Mouse (Mus musculus) forebrain, embryonic 16.5 days (tissue): ENCODE measurements around the gene Sned1. TPM values are rescaled to one million over a fixed set of nuclear protein-coding genes. Genes with fewer than 3 reads are reported as not detected.
"Not testable (repeated sequence)": the region's sequence is repeated elsewhere in the genome, so short reads cannot be mapped to it uniquely, and the experiment has no call there.

ENCODE experiments used
- ATAC-seq: fragments of 200-750 bp; cut with Nextera tagmentation; 2 replicates; pipeline ENCODE4 v1.8.0; 2017; ENCODE audit warnings: mild to moderate bottlenecking, moderate library complexity
- H3K27ac ChIP-seq: fragments of 300-500 bp; sonication (generic); 2 replicates; pipeline ENCODE4 v1.5.1; 2014; ENCODE audit warnings: low read length, control low read depth
- H3K27me3 ChIP-seq: fragments of 300-500 bp; sonication (generic); replicated peaks from 2 replicates; pipeline ENCODE4 v1.6.1; 2014; ENCODE audit warnings: low read length; ENCODE audit not compliant: control insufficient read depth, insufficient read depth
- H3K36me3 ChIP-seq: fragments of 300-500 bp; sonication (generic); 2 replicates; pipeline ENCODE4 v1.6.1; 2014; ENCODE audit not compliant: control insufficient read depth, insufficient read depth
- H3K4me1 ChIP-seq: fragments of 300-500 bp; sonication (generic); replicated peaks from 2 replicates; pipeline ENCODE4 v1.6.1; 2014; ENCODE audit warnings: low read length; ENCODE audit not compliant: control insufficient read depth, insufficient read depth
- H3K4me2 ChIP-seq: fragments of 300-500 bp; sonication (generic); 2 replicates; pipeline ENCODE4 v1.6.1; 2014; ENCODE audit warnings: mild to moderate bottlenecking, low read length, control low read depth
- H3K4me3 ChIP-seq: fragments of 300-500 bp; sonication (generic); replicated peaks from 2 replicates; pipeline ENCODE4 v1.5.1; 2014; ENCODE audit warnings: mild to moderate bottlenecking, low read length, control low read depth
- H3K9ac ChIP-seq: fragments of 300-500 bp; sonication (generic); replicated peaks from 2 replicates; pipeline ENCODE4 v1.6.1; 2014; ENCODE audit warnings: low read depth, low read length, control low read depth
- H3K9me3 ChIP-seq: fragments of 300-500 bp; sonication (generic); 2 replicates; pipeline ENCODE4 v1.6.1; 2016; ENCODE audit warnings: low read length; ENCODE audit not compliant: control insufficient read depth
- WGBS: fragments of 180-500 bp; shearing (Covaris S2); extraction: QIAGEN DNeasy Blood & Tissue Kit; methylation state at CpG from one replicate; pipeline ENCODE4 v1.1.7; 2014; 5-methylcytosine and 5-hydroxymethylcytosine counted together
- polyA plus RNA-seq: library from polyadenylated mRNA; unstranded; fragments of >200 nt; fragmentation: Nextera tagmentation; extraction: Ambion mirVana; gene quantifications from 2 replicates; pipeline ENCODE4 v1.2.1, GENCODE M21; 2015

Gene Sned1
- polyA plus RNA-seq, result 4.2 and 5.5 TPM in 2 replicates

- H3K4me3 ChIP-seq, result peak within 1 kb of the TSS; percentile 55
- peak within 1 kb of the TSS; percentile 65 for H3K9ac ChIP-seq
- H3K9me3 ChIP-seq, result no peaks in the 10 kb centered on the region
- no peaks in the 10 kb centered on the region for H3K36me3 ChIP-seq
- peaks cover 15% of the 10 kb centered on the region for H3K4me1 ChIP-seq
- peak; percentile 84 for ATAC-seq
- H3K27me3 ChIP-seq, result peaks cover 16% of the 10 kb centered on the region; the same call in 1 of the 2 replicates
- H3K4me2 ChIP-seq, result peak within 1 kb of the TSS; percentile 100
- WGBS, result under 1% methylated on average over 95 of the region's 100 CpGs
- H3K27ac ChIP-seq, result no peak within 1 kb of the TSS
These were observed at the start of gene Sned1 for GRCm38 (mm10) chr1:93235576-93236544. Gene Sned1, plus strand, starts transcription at chr1:93235841.

DNA sequence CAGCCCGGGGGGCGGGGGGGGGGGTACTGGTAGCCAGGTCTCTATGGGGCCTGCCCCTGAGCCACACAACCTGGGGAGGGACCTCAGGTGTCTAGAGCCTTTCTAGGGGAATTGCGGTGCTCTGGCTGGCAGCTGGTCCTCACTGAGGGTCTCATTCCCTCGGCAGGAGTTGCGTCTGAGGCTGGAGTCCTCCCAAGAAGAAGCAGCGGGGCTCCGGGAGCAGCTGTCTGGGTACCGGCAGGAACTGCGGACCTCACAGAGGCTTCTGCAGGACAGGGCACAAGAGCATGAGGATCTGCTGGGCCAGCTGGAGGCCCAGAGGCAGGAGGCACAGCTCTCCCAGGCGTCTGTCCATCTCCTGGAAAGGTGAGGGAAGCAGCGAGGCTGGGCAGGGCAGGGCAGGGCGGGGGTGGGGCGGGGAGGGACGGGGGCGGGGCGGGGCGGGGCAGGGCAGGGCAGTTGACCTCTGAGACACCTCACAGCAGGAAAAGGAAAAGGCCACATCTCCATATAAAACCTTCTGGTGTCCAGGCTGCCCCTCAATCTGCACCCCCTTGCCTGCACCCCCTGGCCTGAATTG lies 44.8 kb upstream of the Sned1 start:
- H3K9ac ChIP-seq, result no peak overlapping the region
- no peak overlapping the region for H3K4me2 ChIP-seq
- H3K27me3 ChIP-seq, result no peaks in the 10 kb centered on the region
- no peak overlapping the region for H3K27ac ChIP-seq
- H3K4me1 ChIP-seq, result no peaks in the 10 kb centered on the region
- H3K4me3 ChIP-seq, result no peak overlapping the region
- 7% methylated on average over 10 of the region's 17 CpGs for WGBS
- ATAC-seq, result no peak
- no peaks in the 10 kb centered on the region for H3K9me3 ChIP-seq
- H3K36me3 ChIP-seq, result no peaks in the 10 kb centered on the region

GRCm38 (mm10) chr1:93194961-93195360 lies 40.7 kb upstream of the Sned1 start:
- no peaks in the 10 kb centered on the region for H3K27me3 ChIP-seq
- no peak overlapping the region for H3K9ac ChIP-seq
- no peaks in the 10 kb centered on the region for H3K4me1 ChIP-seq
- WGBS, result 89% methylated on average over 3 of the region's 3 CpGs
- H3K4me2 ChIP-seq, result no peak overlapping the region
- no peaks in the 10 kb centered on the region for H3K36me3 ChIP-seq
- no peak for ATAC-seq
- H3K9me3 ChIP-seq, result 0 out of 2 replicates have a peak, but pooled peaks cover 2% of the 10 kb centered on the region
- H3K4me3 ChIP-seq, result no peak overlapping the region
- no peak overlapping the region for H3K27ac ChIP-seq

DNA sequence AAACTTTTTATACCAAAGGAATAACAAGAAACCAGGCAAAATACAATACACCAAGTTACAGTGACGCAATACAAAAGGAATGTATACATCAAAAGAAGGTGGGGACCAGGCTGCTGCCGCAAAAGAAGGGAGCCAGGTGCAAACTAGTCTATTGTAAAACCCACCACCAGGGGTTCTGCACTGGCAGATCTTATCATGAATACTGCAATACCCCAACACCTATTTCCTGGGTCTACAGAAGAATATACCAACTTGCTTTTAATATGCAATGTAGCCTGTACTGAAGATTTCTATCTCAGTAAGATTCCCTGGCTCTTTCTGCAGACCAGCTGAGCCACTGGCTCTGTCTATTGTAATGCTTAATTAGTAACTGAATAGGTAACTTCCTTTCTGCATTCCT lies 38.2 kb upstream of the Sned1 start:
- not testable (repeated sequence) for H3K4me2 ChIP-seq, H3K36me3 ChIP-seq, H3K4me3 ChIP-seq, H3K9me3 ChIP-seq, H3K27me3 ChIP-seq, H3K9ac ChIP-seq, H3K4me1 ChIP-seq, H3K27ac ChIP-seq, ATAC-seq
- 95% methylated on average over 2 of the region's 2 CpGs for WGBS

DNA sequence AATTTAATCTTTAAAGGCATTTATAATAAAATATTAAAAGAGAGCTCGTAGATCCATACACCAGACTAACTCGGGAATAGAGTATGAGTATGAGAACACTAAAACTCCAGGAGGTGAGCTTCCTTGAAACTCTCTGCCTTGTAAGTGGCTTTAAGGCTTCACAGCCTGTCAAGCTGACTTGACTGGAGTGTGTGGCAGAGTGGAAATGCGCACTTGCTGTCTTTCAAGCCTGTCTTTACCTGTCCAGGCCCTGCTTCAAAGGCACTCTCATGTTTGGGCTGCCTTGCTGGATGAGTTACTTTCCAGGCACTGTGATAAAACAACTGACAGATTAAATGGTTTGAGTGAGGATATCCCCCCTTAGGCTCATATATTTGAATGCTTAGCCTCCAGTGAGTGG lies 37.7 kb upstream of the Sned1 start:
- no peaks in the 10 kb centered on the region for H3K36me3 ChIP-seq
- H3K4me1 ChIP-seq, result no peaks in the 10 kb centered on the region
- H3K9ac ChIP-seq, result no peak overlapping the region
- no peak for ATAC-seq
- H3K4me3 ChIP-seq, result no peak overlapping the region
- 86% methylated on average over 3 of the region's 3 CpGs for WGBS
- no peak overlapping the region for H3K4me2 ChIP-seq
- 0 out of 2 replicates have a peak, but pooled peaks cover 2% of the 10 kb centered on the region for H3K9me3 ChIP-seq
- H3K27me3 ChIP-seq, result no peaks in the 10 kb centered on the region
- no peak overlapping the region for H3K27ac ChIP-seq

DNA sequence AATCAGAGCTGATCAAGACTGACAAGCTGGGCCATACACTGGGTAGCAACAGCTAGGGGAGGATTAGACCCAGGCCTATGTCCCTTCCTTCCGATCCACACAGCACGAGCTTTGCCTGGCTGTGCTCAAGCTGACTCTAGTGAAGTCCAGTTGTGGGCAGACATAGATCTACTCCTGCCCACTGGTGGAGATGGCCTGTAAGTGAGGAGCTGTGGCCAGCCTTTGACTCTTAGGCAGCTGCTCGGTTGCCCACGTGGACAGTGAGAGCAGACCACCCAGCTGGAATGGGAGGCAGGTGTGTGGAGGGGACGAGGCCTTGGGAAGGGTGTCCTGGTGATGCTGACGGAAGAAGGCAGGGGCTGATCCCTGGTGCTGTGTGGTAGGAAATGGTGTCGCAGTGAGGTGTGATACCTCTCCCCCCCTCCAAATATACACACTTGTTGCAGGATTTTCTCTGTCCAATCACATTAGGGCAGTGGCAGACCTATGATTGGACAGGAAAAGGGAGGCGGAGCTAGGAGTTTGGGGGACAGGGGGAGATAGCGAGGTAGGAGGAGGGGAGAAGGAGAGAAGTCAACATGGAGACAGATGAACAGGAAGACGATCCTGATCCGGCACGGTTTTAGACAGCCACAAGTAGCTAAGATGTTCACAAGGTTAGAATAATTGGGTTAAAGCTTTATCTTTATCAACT lies 29.2 kb upstream of the Sned1 start:
- no peaks in the 10 kb centered on the region for H3K27me3 ChIP-seq
- no peak overlapping the region for H3K27ac ChIP-seq
- no peak overlapping the region for H3K9ac ChIP-seq
- 57% methylated on average over 12 of the region's 12 CpGs for WGBS
- no peak overlapping the region for H3K4me2 ChIP-seq
- no peak overlapping the region for H3K4me3 ChIP-seq
- H3K36me3 ChIP-seq, result no peaks in the 10 kb centered on the region
- ATAC-seq, result no peak
- H3K9me3 ChIP-seq, result no peaks in the 10 kb centered on the region
- peaks cover 12% of the 10 kb centered on the region for H3K4me1 ChIP-seq

GRCm38 (mm10) chr1:93207536-93208064 lies 28.0 kb upstream of the Sned1 start:
- ATAC-seq, result no peak
- H3K4me2 ChIP-seq, result no peak overlapping the region

DNA sequence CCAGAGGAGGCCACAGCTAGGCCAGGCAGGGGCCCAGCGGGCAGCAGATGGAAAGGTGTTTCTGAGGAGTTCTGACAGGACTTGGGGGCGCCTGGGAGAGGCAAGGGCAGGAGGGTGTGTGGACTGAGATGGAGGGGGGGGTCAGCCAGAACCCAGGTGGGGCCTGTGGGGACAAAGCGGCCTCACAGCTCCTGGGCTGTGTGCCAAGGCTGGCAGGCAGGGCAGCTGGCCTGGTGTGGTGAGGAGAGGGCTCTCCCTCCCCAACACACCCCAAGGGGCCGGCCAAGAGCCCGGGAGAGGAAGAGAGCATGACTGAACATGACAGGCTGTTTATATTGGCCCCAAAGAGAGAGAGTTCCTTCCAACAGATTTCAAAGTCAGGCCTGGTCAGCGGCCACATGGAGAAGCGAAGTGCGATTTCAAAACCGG lies 25.4 kb upstream of the Sned1 start:
- no peak overlapping the region for H3K9ac ChIP-seq
- no peak overlapping the region for H3K4me2 ChIP-seq
- H3K4me3 ChIP-seq, result no peak overlapping the region
- WGBS, result 17% methylated on average over 9 of the region's 9 CpGs
- no peaks in the 10 kb centered on the region for H3K36me3 ChIP-seq
- H3K4me1 ChIP-seq, result peaks cover 15% of the 10 kb centered on the region
- ATAC-seq, result peak; percentile 88
- H3K9me3 ChIP-seq, result no peaks in the 10 kb centered on the region
- no peak overlapping the region for H3K27ac ChIP-seq
- H3K27me3 ChIP-seq, result no peaks in the 10 kb centered on the region

More at GRCm38 (mm10) chr1:93207536-93208064, 28.0 kb upstream of the Sned1 start:
- 94% methylated on average over 4 of the region's 4 CpGs for WGBS
- no peaks in the 10 kb centered on the region for H3K36me3 ChIP-seq
- no peak overlapping the region for H3K9ac ChIP-seq
- no peak overlapping the region for H3K27ac ChIP-seq
- no peaks in the 10 kb centered on the region for H3K9me3 ChIP-seq
- H3K4me1 ChIP-seq, result peaks cover 15% of the 10 kb centered on the region
- no peak overlapping the region for H3K4me3 ChIP-seq
- H3K27me3 ChIP-seq, result no peaks in the 10 kb centered on the region

DNA sequence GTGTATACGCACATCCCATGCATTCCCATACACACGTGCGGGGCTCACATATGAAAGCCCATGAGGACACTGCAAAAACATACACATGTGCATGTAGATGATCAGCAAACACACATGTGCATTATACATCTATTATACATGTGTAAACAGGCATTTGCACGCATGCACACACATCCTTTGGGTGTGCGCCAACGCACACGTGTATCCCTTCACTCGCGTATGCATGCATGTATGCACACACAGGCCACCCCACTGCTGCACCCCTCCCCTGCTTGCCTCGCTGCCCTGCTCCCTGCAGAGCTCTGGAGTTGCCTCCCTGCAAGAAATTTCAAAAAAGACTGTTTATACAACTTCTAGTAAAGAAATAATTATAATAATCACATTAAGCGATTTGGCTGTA lies 24.6 kb upstream of the Sned1 start:
- peaks cover 15% of the 10 kb centered on the region for H3K4me1 ChIP-seq
- H3K9ac ChIP-seq, result no peak overlapping the region
- H3K36me3 ChIP-seq, result no peaks in the 10 kb centered on the region
- no peak for ATAC-seq
- no peaks in the 10 kb centered on the region for H3K9me3 ChIP-seq
- no peak overlapping the region for H3K4me2 ChIP-seq
- no peak overlapping the region for H3K27ac ChIP-seq
- no peak overlapping the region for H3K4me3 ChIP-seq
- H3K27me3 ChIP-seq, result no peaks in the 10 kb centered on the region
- WGBS, result 85% methylated on average over 11 of the region's 11 CpGs
